ENCODE assay signal across 21 mouse cellular contexts in the genomic region with DNA sequence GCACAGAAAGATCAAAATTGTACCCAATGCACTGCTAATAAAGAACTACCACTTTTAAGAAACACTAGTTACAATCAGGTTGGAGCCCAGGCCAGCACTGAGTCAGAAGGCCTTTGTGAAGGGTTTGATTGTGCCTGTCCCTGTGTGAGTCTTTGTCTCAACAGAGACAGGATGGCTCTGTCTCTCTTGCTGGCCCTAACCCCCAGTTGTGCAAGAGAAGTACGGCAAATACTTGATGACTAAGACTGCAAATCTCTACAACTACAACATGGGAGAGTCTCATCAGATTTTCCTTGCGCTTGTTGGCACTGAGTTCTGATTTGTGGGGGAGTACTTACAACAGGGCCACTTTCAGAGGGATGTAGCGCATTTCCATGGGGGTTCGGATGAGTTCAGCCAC. TPM values are rescaled to one million over a fixed set of nuclear protein-coding genes. Genes with fewer than 3 reads are reported as not detected.
DNase-seq lines count a peak whose midpoint lies in the region; ATAC-seq and TF ChIP-seq lines count a peak whose summit lies in the region.
"Had no signal": no experiment of that assay in that cellular context is flagged by ENCODE, and none has a peak within 500 bp of the region (broad histone marks: within the 10 kb centered on the region; RNA-seq: fewer than 3 reads in every experiment).

No protein-coding gene starts in this region.

- H3K4me1 ChIP-seq in heart, adult 2 months (ENCODE audit: control insufficient read depth, insufficient read depth, low read length), result no peaks in the 10 kb centered on the region
- H3K4me1 ChIP-seq in forebrain, embryonic 15.5 days, result no peaks in the 10 kb centered on the region
- no peaks in the 10 kb centered on the region for H3K4me1 ChIP-seq in forebrain, embryonic 11.5 days (replicated peaks; ENCODE audit: control insufficient read depth, insufficient read depth, low read length)
- H3K4me1 ChIP-seq: embryonic facial prominence, embryonic 12.5 days; hindbrain, embryonic 15.5 days; liver, embryonic 12.5 days; midbrain, embryonic 12.5 days; neural tube, embryonic 15.5 days had no signal

- TF ChIP-seq EP300 in heart, adult 2 months (IDR thresholded peaks at IDR 0.05; ENCODE audit: insufficient read depth, low read depth, low read length), result no peak

- H3K27ac ChIP-seq in heart, adult 2 months, result no peak overlapping the region
- no peak overlapping the region; the same call in 1 of the 2 replicates for H3K27ac ChIP-seq in forebrain, embryonic 15.5 days (replicated peaks)
- H3K27ac ChIP-seq in forebrain, embryonic 11.5 days (ENCODE audit: low read depth, low read length), result no peak overlapping the region
- H3K27ac ChIP-seq: embryonic facial prominence, embryonic 12.5 days; hindbrain, embryonic 15.5 days; liver, embryonic 12.5 days; midbrain, embryonic 12.5 days; neural tube, embryonic 15.5 days had no signal

- WGBS in heart, adult 2 months, result 79% methylated on average over 4 of the region's 4 CpGs
- 97% methylated on average over 4 of the region's 4 CpGs for WGBS in forebrain, embryonic 15.5 days
- 95% methylated on average over 4 of the region's 4 CpGs for WGBS in forebrain, embryonic 11.5 days

- DNase-seq in frontal cortex, postnatal 10 days (ENCODE audit: low spot score in 2 of 2), result no peak
- peak; percentile 9 for DNase-seq in right cerebral cortex, adult 18-20 months
- DNase-seq in right cerebral cortex, postnatal 36 days (ENCODE audit: low spot score in 2 of 2), result no peak
- DNase-seq in gonadal fat pad, adult 2 months (ENCODE audit: low read depth), result peak; percentile 75
- no peak for DNase-seq in heart, adult 2 months
- no peak for DNase-seq in forebrain, embryonic 11.5 days (ENCODE audit: low spot score)
- DNase-seq: cerebellum, adult 11-12 months; gastrocnemius, postnatal 14 days; heart, postnatal 14 days; lung, embryonic 14.5 days; retina, postnatal 1 day had no signal

- H3K4me2 ChIP-seq in forebrain, embryonic 15.5 days (replicated peaks), result no peak overlapping the region
- H3K4me2 ChIP-seq in forebrain, embryonic 11.5 days (ENCODE audit: low read depth, low read length, severe bottlenecking), result no peak overlapping the region
- H3K4me2 ChIP-seq: embryonic facial prominence, embryonic 12.5 days; heart, embryonic 11.5 days; hindbrain, embryonic 15.5 days; liver, embryonic 12.5 days; lung, embryonic 14.5 days; midbrain, embryonic 12.5 days; neural tube, embryonic 15.5 days had no signal

- no peak overlapping the region for H3K9ac ChIP-seq in heart, adult 2 months (ENCODE audit: low read depth, low read length)
- H3K9ac ChIP-seq in forebrain, embryonic 15.5 days (replicated peaks), result no peak overlapping the region
- H3K9ac ChIP-seq in forebrain, embryonic 11.5 days (ENCODE audit: low read length), result no peak overlapping the region
- H3K9ac ChIP-seq: embryonic facial prominence, embryonic 12.5 days; hindbrain, embryonic 15.5 days; liver, embryonic 12.5 days; lung, embryonic 14.5 days; midbrain, embryonic 12.5 days; neural tube, embryonic 15.5 days had no signal

- no peaks in the 10 kb centered on the region for H3K79me2 ChIP-seq in heart, adult 2 months (replicated peaks; ENCODE audit: control insufficient read depth, insufficient read depth, low read length)

- no peaks in the 10 kb centered on the region for H3K36me3 ChIP-seq in heart, adult 2 months (ENCODE audit: control insufficient read depth, insufficient read depth, low read length)
- H3K36me3 ChIP-seq in forebrain, embryonic 15.5 days, result peaks cover 49% of the 10 kb centered on the region
- peaks cover 4% of the 10 kb centered on the region for H3K36me3 ChIP-seq in forebrain, embryonic 11.5 days (ENCODE audit: control insufficient read depth, insufficient read depth, low read length)

- intact Hi-C loops in heart, adult 2 months (cut with DNase I), result no loop called here

- H3K4me3 ChIP-seq in heart, adult 2 months, result no peak overlapping the region
- H3K4me3 ChIP-seq in forebrain, embryonic 15.5 days, result no peak overlapping the region
- H3K4me3 ChIP-seq in forebrain, embryonic 11.5 days (ENCODE audit: low read depth, low read length), result no peak overlapping the region
- H3K4me3 ChIP-seq: embryonic facial prominence, embryonic 12.5 days; hindbrain, embryonic 15.5 days; liver, embryonic 12.5 days; midbrain, embryonic 12.5 days; myocyte; neural tube, embryonic 15.5 days had no signal

- peak; percentile 47 for ATAC-seq in frontal cortex, adult (ENCODE audit: low TSS enrichment)
- no peak for ATAC-seq in forebrain, embryonic 15.5 days (replicated peaks)
- ATAC-seq in forebrain, embryonic 11.5 days (replicated peaks; ENCODE audit: low FRiP score), result no peak
- ATAC-seq: intestine, postnatal 0 days; liver, embryonic 12.5 days had no signal

- TF ChIP-seq POLR2A in heart, adult 2 months (IDR thresholded peaks at IDR 0.05; ENCODE audit: insufficient read depth, low read depth, low read length), result no peak

- no peaks in the 10 kb centered on the region for H3K9me3 ChIP-seq in forebrain, embryonic 15.5 days
- H3K9me3 ChIP-seq in forebrain, embryonic 11.5 days (ENCODE audit: control insufficient read depth, low read length), result no peaks in the 10 kb centered on the region
- H3K9me3 ChIP-seq: embryonic facial prominence, embryonic 12.5 days; hindbrain, embryonic 15.5 days; liver, embryonic 12.5 days; midbrain, embryonic 12.5 days; neural tube, embryonic 15.5 days had no signal

- TF ChIP-seq CTCF in heart, adult 2 months (IDR thresholded peaks at IDR 0.05), result no peak

- no peaks in the 10 kb centered on the region for H3K27me3 ChIP-seq in heart, adult 2 months (ENCODE audit: control insufficient read depth, insufficient read depth, low read length)
- no peaks in the 10 kb centered on the region for H3K27me3 ChIP-seq in forebrain, embryonic 15.5 days
- H3K27me3 ChIP-seq in forebrain, embryonic 11.5 days (ENCODE audit: control insufficient read depth, insufficient read depth, low read length), result no peaks in the 10 kb centered on the region
- H3K27me3 ChIP-seq: embryonic facial prominence, embryonic 12.5 days; hindbrain, embryonic 15.5 days; liver, embryonic 12.5 days; midbrain, embryonic 12.5 days; neural tube, embryonic 15.5 days had no signal

RNA-seq across cellular contexts. Expression of gene Pigu, which starts 26.4 kb away (rescaled TPM):
- polyA plus RNA-seq in gonadal fat pad, adult 2 months (2012; rRNA removed), result 34.3 and 43.4 TPM in 2 replicates
- 10 to 100 TPM; 26.2 to 26.6 TPM for total RNA-seq in heart, adult 2 months (2021)
- polyA plus RNA-seq in heart, adult 2 months (2012; rRNA removed), result 44.8 and 73.8 TPM in 2 replicates
- 47.7 and 52.8 TPM in 2 replicates for polyA plus RNA-seq in forebrain, embryonic 15.5 days (2015; fragmentation: Nextera tagmentation; extraction: Ambion mirVana)
- polyA plus RNA-seq in forebrain, embryonic 11.5 days (2014; fragmentation: Nextera tagmentation; extraction: Ambion mirVana), result 55.9 and 56.3 TPM in 2 replicates

RNA-seq across cellular contexts. Expression of gene Trp53inp2, which starts 50.0 kb away (rescaled TPM):
- polyA plus RNA-seq in gonadal fat pad, adult 2 months (2012; rRNA removed), result 159 and 199 TPM in 2 replicates
- 100 to 1,000 TPM; 457 to 512 TPM for total RNA-seq in heart, adult 2 months (2021)
- 410 and 615 TPM in 2 replicates for polyA plus RNA-seq in heart, adult 2 months (2012; rRNA removed)
- 73.2 and 87.6 TPM in 2 replicates for polyA plus RNA-seq in forebrain, embryonic 15.5 days (2015; fragmentation: Nextera tagmentation; extraction: Ambion mirVana)
- polyA plus RNA-seq in forebrain, embryonic 11.5 days (2014; fragmentation: Nextera tagmentation; extraction: Ambion mirVana), result 60.3 and 63.0 TPM in 2 replicates

RNA-seq across cellular contexts. Expression of gene Map1lc3a, which starts 54.7 kb away (rescaled TPM):
- 393 and 400 TPM in 2 replicates for polyA plus RNA-seq in gonadal fat pad, adult 2 months (2012; rRNA removed)
- 100 to 1,000 TPM; 713 to 821 TPM for total RNA-seq in heart, adult 2 months (2021)
- 933 and 1,030 TPM in 2 replicates for polyA plus RNA-seq in heart, adult 2 months (2012; rRNA removed)
- 358 and 365 TPM in 2 replicates for polyA plus RNA-seq in forebrain, embryonic 15.5 days (2015; fragmentation: Nextera tagmentation; extraction: Ambion mirVana)
- 129 and 148 TPM in 2 replicates for polyA plus RNA-seq in forebrain, embryonic 11.5 days (2014; fragmentation: Nextera tagmentation; extraction: Ambion mirVana)

Comparison
In these comparisons a context has a peak if more than half of its experiments do, and no peak if none do; other contexts are left out.
1. DNase-seq: peak in right cerebral cortex, adult 18-20 months (single experiment) and gonadal fat pad, adult 2 months (single experiment); none in frontal cortex, postnatal 10 days (0 of 2), right cerebral cortex, postnatal 36 days (0 of 2), heart, adult 2 months (0 of 2) and forebrain, embryonic 11.5 days (single experiment).